Mouse (Mus musculus): ENCODE measurements around the gene Lmo4.

The Lmo4 gene

DNA sequence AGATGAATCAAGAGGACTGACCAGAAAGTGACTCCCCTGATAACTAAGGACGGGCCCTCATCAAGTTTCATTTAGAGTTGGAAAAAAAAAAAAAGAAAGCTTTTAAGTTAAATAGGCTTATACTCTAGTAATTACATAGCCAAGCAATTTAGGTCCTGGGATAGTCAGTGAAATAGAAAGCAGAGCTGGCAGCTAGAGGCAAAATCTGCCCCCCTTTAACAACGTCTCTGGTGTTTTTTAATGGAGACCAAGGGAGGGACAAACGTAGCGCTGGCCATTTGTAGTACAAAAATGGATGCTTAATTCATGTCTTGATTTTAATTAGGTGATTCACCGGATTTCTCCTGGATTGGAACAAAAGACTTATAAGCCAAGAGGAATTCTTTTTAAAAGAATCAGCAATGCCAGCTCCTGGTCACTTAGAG, 1.0 kb downstream of the Lmo4 start:
- in situ Hi-C loops (cut with MboI, MseI): loop anchor here in 1 of 2 experiments (10.0 kb wide), 1 partner anchor 1371 kb away; the partner anchor contains the start of gene Znhit6

DNA sequence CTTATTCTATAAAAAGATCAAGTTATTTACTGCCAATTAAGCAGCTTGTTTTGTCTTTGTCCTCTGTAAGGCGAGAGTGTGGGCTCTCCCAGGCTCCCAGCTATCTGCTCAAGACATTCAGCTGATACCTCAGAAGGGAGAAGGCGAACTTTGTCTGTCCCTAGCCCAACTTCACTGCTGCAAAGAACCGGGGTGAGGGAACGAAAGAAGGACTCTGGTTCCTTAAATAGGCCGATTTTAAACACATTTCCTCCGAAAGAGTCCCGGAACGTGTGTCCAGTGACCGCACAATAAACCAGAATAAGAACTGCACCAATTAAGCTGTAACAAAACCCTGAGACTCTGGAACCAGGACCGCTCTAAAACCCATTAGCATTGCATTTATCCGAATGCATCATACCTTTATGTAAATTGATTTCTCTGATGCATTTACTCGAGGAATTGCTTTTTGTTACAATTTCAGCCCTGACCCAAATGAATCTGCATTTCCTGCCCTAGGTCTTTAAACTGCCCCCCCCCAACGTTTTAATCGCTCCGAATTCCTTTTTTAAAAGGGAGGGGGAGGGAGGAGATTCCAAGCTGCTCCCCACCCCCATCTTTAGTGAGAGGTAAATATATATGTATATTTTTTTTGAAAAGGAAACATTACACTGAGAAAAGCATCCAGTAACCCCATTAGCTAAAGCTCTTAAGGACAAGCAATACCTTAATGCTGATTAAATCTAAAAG, 1.6 kb downstream of the Lmo4 start:
- in situ Hi-C loops (cut with MboI, MseI): loop anchor here in 1 of 2 experiments (10.0 kb wide), 1 partner anchor 1371 kb away; the partner anchor contains the start of gene Znhit6

DNA sequence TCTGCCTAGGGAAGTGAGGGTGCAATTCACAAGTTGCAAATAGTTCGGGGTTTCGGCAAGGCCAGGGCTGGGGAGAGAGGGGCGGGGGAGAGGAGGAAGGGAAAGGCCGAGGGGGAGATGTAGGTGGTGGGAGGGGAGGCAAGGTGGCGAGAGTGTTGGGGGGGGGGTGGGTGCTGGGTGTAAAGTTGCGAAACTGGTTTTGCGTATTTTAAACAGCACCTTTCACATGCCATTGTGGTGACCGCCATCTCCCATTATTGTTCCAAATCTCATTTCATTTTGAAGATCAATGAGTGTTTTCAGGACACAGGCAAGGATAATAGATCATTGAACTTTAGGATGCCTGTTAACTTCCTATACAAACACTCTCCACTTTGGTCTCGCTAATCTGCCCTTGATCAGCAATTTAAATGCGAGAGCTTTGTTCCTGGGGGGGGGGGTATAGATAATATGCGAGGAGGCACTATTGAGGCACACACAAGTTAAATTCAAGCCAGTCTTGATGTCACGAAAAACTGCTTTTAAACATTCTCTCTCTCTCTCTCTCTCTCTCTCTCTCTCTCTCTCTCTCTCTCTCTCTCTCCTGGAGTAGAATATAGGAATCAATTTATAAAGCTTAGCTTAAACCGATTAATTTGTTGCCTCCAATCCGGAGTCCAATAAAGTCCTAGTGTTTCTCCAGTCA, 2.3 kb downstream of the Lmo4 start:
- in situ Hi-C loops (cut with MboI, MseI): loop anchor here in 1 of 2 experiments (10.0 kb wide), 1 partner anchor 1372 kb away; the partner anchor contains the start of gene Znhit6

DNA sequence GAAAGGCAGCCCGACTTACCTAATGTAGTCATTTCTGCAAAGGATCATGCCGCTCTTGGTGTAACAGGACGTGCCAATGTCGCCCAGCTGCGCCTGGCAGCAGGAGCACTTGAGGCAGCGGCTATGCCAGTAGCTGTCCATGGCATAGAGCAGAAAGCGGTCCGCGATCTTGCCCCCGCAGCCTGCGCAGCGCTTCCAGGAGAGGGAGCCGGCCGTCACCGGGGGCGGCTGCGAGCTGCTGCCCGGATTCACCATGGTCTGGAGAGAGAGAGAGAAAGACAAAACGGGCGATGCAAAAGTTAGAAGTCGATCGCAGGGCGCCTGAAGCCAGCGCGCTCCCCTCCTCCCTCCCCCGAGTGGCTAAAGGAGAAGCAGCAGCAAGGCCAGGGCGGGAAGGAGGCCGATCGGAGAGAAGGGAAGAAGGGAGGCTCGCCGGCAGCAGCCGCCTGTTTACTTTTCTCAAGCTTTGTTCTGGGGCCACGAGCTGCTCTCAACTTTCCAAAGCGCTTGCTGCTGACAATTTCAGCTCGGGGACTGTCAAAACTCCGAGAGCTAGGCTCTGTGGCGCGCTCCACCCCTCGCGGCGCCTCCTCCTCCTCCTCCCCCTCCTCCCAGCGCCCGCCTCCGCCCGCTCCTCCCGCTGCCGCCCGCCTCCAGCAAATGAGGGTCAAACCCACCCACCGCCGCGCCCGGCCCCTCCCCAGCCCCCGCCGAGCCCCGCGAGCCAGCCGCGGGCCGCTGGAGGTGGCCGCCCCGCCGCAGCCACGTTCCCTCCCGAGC, 3.0 kb downstream of the Lmo4 start:
- in situ Hi-C loops (cut with MboI, MseI): loop anchor here in 1 of 2 experiments (10.0 kb wide), 1 partner anchor 1373 kb away; the partner anchor contains the start of gene Znhit6

DNA sequence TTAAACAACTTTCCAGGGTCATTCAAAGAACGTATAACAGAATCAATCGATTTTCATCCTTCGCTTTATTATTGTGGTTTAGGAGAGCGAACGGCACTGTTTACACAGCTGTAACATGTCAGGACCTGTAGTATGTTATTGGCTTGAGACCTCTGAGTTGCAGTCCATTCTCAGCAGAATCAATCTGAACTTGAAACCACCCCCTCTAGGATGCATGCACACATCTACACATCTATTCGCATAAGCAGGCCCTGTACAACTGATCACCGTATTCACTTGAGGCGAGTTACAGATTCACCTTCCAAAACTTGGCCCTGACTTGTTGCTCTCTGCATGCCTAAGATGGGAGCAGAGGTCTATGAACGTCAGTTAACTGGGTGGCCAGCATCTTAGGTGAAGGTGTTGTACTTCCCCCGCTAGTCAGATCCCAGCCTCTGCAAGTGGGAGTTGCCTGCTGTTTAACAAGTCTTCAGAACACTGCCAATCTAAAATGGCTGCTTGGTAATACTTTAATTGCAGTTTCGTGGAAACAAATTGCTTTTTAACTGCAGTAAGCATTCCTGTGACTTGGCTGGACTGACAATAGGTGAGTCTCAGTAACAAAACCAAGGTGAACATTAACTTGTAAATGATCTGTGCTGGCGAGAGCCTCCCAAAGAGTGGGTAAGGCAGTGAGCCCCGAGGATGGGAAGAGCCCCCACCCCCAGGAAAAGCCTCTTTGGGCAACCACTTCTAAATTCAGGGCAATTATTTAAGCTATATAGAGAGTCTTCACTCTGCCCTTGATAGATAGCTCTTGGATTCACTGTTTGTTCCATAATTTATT, 19.5 kb downstream of the Lmo4 start:
- in situ Hi-C loops (cut with MboI, MseI): no loop called here

DNA sequence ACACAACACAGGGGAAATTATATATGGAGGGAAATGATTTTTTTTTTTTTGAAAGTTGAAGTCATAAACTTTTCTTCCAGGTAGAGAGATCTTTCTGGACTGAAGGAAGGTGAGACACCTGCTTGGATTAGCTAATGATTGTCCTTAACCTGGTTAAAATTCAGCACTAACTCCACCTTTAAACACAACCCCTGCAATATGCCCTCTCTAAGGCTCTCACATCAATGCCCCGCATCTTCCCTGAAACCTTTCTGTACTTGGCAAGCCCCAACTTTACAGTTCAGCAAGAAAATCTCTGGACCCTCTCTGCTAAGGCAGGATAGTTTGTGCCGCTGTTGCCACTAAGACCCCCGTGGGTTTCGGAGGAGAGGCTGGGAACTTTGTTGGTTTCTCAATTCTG, 20.1 kb downstream of the Lmo4 start:
- in situ Hi-C loops (cut with MboI, MseI): no loop called here

DNA sequence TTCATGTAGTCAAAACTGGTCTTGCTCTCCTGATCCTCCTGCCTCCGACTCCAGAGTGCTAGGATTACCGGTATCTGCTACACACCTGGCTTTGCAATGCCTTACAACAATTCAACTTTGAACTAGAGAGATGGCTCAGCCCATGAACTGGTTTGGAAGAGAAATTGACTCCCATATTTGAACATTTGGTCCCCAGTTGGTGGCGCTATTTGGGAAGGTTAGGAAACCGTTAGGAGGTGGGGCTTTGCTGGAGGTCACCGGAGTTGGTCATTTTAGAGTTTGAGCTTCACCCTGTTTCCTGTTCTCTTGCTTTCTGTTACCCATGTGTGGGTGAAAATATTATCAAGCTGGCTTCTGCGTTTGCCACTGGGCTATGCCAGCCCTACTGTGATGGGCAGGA, 22.8 kb downstream of the Lmo4 start:
- in situ Hi-C loops (cut with MboI, MseI): no loop called here

DNA sequence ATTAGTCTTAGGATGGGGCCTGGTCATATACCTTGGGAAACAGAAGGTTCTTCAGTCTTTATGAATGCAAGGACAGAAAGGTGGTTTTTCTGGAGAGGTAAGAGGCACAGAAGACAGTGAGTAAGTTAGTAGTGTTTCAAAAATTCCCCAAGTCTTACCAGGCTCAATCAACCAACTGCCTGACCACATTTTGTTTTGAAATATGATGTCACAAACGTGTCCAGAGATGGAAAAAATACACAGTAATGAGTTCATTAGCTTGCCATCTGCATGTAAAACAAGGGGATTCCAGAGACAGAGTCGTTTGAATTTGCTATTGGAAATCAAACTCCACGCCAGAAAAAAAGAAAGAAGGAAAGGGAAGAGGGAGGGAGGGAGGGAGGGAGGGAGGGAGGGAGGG, 26.1 kb downstream of the Lmo4 start:
- in situ Hi-C loops (cut with MboI, MseI): no loop called here

DNA sequence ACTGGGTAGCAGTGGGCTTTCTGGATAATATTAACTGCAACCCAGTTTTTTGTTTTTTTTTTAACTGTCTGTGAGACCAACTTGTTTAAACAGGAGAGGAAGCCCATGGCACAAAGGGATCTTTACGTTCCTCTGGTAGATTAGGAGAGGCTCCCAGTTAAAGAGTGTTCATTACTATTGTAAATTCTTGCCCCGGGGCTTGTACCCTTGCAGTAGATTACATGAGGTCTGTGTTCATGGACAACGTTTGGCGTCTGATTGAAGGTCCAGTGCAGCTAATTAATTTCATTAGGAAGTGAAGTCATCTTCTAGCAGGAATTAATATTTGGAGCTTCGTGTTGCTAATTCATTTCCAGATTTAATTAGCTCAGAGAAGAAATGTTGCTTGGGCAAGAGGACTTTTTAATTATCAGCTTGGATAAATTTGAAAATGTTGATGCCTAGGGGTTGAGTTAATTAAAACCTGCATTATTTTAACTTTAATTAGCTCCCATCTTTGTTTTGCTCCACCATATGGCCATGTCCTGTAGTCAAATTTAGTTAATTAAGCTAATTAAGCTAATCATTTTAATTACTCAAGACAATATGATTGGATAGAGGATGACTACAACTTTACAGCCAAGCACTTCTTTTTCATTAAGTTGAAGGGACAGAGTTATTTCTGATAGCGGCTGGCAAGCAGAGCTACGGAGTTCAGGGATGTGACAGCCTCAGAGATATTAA, 31.0 kb downstream of the Lmo4 start:
- in situ Hi-C loops (cut with MboI, MseI): no loop called here

DNA sequence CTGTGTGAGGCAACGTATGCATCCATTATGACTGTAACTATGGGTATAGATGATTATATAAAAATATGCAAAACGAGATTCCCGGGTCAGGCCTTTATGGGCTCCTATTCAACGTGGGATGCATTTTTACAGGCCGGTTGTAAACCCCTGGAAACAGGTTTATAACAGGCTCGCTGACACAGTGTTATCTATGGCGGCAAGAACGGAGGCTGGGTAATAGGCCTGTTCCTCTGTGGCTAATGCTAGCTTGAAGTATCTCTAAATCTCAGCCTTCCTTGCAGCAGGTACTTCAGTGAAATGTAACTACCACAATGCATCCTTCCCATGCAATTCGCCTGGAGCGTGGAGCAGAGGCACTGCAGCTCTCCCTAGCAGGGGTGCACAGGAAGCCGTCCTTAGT, 31.9 kb downstream of the Lmo4 start:
- in situ Hi-C loops (cut with MboI, MseI): no loop called here

DNA sequence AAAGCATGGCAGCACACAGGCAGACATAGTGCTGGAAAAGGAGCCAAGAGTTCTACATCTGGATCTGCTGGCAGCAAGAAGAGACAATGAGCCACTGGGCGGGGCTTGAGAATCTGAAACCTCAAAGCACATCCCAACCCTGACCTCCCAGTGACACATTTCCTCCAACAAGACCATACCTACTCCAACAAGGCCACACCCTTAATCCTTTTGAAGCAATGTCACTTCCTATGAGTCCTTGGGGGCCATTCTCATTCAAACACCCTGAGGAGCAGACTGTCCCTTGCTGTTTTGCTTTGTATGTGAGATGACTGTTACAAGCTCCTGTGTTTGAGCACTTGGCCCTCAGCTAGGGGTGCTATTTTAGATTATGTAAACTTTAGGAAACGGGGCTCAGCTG, 33.3 kb downstream of the Lmo4 start:
- in situ Hi-C loops (cut with MboI, MseI): no loop called here

DNA sequence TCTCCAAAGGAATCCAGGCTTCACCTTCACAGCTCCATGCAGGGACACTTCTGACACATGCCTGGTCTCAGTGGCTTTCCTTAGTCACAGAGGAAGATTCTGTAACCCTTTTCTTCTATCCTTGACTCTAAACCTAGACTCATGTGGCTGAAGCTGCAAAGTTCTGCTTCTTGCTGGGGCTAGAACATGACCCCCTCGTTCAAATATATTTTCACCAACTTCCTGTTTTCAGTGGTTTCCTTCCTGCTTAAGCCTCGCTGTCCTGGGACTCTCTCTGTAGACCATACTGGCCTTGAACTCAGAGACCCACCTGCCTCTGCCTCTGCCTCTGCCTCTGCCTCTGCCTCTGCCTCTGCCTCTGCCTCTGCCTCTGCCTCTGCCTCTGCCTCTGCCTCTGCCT, 34.5 kb downstream of the Lmo4 start:
- in situ Hi-C loops (cut with MboI, MseI): no loop called here

DNA sequence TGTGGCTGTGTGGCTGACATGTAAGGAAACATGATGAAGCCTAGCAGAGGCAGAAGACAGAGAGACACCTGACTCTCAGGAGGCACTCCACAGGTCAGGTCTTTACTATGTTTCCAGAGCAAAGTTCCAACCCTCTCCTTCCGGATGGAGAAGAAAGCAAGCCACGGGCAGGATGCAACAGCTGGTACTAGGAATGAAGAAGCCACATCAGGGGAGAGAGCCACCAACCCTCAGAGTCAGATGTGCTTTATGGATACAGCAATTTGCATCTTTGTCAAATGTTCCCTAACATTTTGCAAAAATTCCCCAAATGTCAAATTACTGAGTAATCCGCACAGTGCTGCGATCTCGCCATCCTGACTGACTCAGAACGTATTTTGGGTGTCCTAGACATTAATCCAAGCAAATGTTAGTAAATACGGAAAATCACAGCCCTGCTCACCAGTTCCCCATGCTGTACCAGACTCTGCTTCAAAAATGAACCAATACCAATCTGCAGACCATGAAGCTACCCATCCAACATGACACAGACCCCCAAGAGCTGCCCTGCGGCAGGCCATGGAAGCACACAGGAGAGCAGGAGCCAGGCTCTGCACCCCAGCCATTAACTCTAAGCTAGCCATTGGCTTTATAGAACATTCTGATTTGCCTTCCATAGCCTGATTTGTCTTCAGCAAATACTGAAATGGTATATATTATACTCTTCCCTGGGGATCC, 38.4 kb downstream of the Lmo4 start:
- in situ Hi-C loops (cut with MboI, MseI): no loop called here

DNA sequence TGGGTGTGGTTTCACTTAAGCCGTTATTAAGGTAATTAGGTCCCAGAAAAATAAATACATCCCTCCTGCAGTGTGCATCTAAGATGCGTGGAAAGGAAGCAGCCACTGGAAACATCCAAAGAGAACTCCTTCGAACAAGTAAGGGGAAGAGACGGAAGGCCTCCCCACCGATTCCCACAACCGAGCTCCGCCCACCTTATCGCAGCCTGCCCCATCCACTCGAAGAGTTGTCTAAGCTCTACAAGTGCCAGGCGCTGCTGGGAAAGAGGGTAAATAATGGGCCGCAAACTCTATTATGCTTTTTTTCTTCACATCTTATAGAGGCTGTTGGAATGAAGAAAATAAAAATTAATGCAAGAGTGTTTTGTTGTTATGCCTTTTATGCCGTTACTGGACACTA, 39.6 kb downstream of the Lmo4 start:
- in situ Hi-C loops (cut with MboI, MseI): no loop called here

DNA sequence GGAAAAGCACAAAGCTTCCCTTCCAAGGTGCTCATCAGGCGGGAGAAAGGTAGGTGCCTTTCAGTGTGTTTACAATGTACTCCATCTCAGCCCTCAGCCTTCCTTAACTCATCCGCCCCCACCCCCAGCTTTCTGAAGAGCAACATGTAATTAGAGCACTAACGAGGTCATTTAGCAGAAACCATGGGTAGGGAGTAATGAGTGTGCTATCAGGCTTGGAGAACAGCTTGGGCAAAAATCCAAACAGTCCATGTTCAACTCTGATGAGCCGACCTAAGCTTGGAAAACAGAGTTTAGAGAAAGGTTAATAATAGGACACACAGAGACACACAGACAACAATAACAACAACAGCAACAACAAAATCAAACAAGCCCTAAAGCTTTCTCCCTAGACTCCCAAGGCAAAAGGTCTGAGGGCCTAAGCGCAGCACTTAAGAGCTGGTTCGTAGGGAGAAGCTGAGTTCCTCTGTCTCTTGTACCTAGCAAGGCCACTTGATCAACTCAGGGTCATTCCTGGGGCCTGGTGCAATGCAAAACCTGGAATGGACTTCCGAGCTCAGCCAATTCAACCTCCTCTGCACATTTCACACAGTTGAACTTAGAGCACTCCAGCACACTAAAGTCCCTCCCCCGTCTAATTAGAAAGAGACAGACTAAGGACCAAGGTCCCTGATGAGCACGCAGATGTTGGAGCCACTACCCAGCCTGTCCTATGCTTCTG, 40.2 kb downstream of the Lmo4 start:
- in situ Hi-C loops (cut with MboI, MseI): no loop called here

DNA sequence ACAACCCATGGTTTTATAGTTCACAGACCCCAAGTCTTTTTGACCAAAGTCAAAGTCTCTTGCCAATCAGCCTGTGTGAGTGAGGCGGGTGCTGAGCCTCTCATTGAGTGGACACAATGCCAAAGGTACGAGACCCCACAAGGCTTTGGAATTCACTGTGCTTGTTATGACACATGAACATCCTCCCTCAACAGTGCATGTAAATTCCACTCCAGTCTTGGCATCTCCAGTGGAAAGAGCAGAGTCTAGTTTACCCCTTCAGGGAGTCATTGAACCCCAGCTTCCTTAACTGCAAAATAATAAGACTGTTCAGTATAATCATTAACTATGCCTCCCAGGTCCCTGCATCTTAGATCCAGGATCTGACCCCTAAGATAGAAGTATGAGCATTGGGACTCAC, 41.3 kb downstream of the Lmo4 start:
- in situ Hi-C loops (cut with MboI, MseI): no loop called here

DNA sequence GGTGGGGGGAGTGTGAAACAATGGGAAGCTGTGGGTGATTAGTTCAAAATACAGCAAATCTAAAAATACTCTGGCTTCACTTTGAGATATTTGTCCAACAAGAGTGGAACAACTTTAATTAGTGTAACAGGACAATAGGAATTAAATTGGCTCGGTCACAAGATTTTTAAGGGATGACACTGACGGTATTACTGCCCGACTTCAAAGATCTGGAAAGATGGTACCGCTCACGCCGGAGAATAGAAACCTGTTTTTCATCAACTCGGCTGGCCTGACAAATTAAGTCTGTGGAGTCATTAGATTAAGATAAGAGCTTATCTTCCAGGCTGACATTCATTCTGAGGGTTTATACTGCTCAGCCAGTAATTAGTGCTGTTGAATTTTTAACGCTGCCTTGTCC, 42.9 kb downstream of the Lmo4 start:
- in situ Hi-C loops (cut with MboI, MseI): no loop called here

DNA sequence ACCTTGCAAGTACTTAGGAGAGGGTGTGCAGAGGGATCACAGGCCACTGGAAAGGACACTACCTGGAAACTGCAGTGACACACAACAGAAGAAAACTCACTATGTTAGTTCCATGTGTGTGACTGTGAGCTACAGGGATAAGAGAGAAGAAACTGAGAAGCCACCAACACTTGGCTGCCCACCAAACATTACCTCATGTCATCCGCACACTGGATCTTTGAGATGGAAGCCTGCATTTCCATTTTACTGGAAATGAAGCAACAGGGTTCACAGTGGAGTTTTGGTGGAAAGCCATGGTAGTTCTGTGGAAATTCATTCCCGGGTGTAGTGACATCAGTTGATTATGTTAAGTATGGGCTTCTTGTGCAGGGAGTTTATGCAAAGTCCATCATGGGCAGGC, 43.8 kb downstream of the Lmo4 start:
- in situ Hi-C loops (cut with MboI, MseI): no loop called here

DNA sequence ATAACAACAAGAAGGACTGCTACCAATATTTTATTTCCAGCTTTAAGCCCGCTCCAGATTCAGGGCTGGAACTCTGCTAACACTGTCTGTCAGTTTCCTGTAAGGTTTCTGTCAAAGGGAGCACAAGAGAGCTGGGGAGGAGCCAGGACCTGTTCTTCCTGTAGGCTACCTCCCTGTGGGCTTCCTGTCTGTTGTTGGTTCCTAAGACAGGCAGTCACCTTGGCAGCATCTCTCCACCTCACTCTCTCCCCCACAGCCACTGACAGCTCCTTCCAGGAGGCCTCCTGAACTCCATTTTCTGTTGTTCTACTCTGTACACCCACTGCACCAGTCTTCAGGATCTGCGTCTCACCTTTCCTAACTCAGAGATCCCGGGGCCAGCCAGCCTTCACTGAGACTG, 49.3 kb downstream of the Lmo4 start:
- in situ Hi-C loops (cut with MboI, MseI): loop anchor here in 1 of 2 experiments (10.0 kb wide), 1 partner anchor 1841 kb away; no protein-coding TSS in a partner anchor
